Mouse (Mus musculus) central nervous system, embryonic 18 days (tissue): ENCODE results near the gene Krtap4-8. TPM values are rescaled to one million over a fixed set of nuclear protein-coding genes. Genes with fewer than 3 reads are reported as not detected.

Experiments used
- polyA plus RNA-seq: library from polyadenylated mRNA; depleted of rRNA; stranded (reverse); fragments of >200 nt; gene quantifications from 2 replicates; pipeline ENCODE4 v1.2.3, GENCODE M21; 2012; rRNA removed

Gene Krtap4-8
- not detected in 2 replicates for polyA plus RNA-seq

GRCm38 (mm10) chr11:99780604-99781003 is at the start of gene Krtap4-8:
Gene Krtap4-8 (minus strand): TSS chr11:99780704.

GRCm38 (mm10) chr11:99815566-99815965 is 35.1 kb upstream of the Krtap4-8 start, which contains the start of gene Gm11564:
Gene Gm11564 (minus strand): TSS chr11:99815666.

GRCm38 (mm10) chr11:99809792-99810191 is 29.3 kb upstream of the Krtap4-8 start, which contains the start of gene Krtap4-13:
Gene Krtap4-13 (minus strand): TSS chr11:99809892.

GRCm38 (mm10) chr11:99804346-99804745 is 23.8 kb upstream of the Krtap4-8 start, which contains the start of gene Gm11554:
Gene Gm11554 (minus strand): TSS chr11:99804446.

GRCm38 (mm10) chr11:99798832-99799231 is 18.3 kb upstream of the Krtap4-8 start, which contains the start of gene Gm11569:
Gene Gm11569 (minus strand): TSS chr11:99798932.

GRCm38 (mm10) chr11:99793367-99793766 is 12.9 kb upstream of the Krtap4-8 start, which contains the start of gene Gm11596:
Gene Gm11596 (minus strand): TSS chr11:99793467.

GRCm38 (mm10) chr11:99784900-99785299 is 4.4 kb upstream of the Krtap4-8 start, which contains the start of gene Krtap4-9:
Gene Krtap4-9 (plus strand): TSS chr11:99785200.

GRCm38 (mm10) chr11:99772813-99773212 is 7.7 kb downstream of the Krtap4-8 start, which contains the start of gene Gm11595:
Gene Gm11595 (minus strand): TSS chr11:99772913.

GRCm38 (mm10) chr11:99734190-99734589 is 46.3 kb downstream of the Krtap4-8 start, which contains the start of gene Gm14180:
Gene Gm14180 (minus strand): TSS chr11:99734290.

Other genes starting within 250 kb of the Krtap4-8 start
- not detected in 2 replicates for gene Krt40, start 237.5 kb downstream of the Krtap4-8 start, polyA plus RNA-seq
- not detected in 2 replicates for gene Krtap3-3, start 229.8 kb downstream of the Krtap4-8 start, polyA plus RNA-seq
- not detected in 2 replicates for gene Krtap3-2, start 223.9 kb downstream of the Krtap4-8 start, polyA plus RNA-seq
- gene Gm11939, start 221.2 kb downstream of the Krtap4-8 start, polyA plus RNA-seq, result not detected in 2 replicates
- not detected in 2 replicates for gene Krtap3-1, start 214.1 kb downstream of the Krtap4-8 start, polyA plus RNA-seq
- gene Krtap1-5, start 199.7 kb downstream of the Krtap4-8 start, polyA plus RNA-seq, result not detected in 2 replicates
- gene Krtap1-4, start 197.1 kb downstream of the Krtap4-8 start, polyA plus RNA-seq, result not detected in 2 replicates
- not detected in 2 replicates for gene Krtap1-3, start 189.4 kb downstream of the Krtap4-8 start, polyA plus RNA-seq
- gene Krtap9-3, start 182.6 kb downstream of the Krtap4-8 start, polyA plus RNA-seq, result not detected in 2 replicates
- not detected in 2 replicates for gene Gm11938, start 177.4 kb downstream of the Krtap4-8 start, polyA plus RNA-seq
- not detected in 2 replicates for gene Gm11937, start 170.5 kb downstream of the Krtap4-8 start, polyA plus RNA-seq
- not detected in 2 replicates for gene Krtap2-4, start 165.9 kb downstream of the Krtap4-8 start, polyA plus RNA-seq
- gene Gm11562, start 160.3 kb downstream of the Krtap4-8 start, polyA plus RNA-seq, result not detected in 2 replicates
- gene Krtap4-1, start 152.5 kb downstream of the Krtap4-8 start, polyA plus RNA-seq, result not detected in 2 replicates
- not detected in 2 replicates for gene Krtap4-2, start 145.6 kb downstream of the Krtap4-8 start, polyA plus RNA-seq
- not detected in 2 replicates for gene Krtap4-7, start 136.6 kb downstream of the Krtap4-8 start, polyA plus RNA-seq
- not detected in 2 replicates for gene Gm11555, start 130.5 kb downstream of the Krtap4-8 start, polyA plus RNA-seq
- not detected in 2 replicates for gene Gm11563, start 121.7 kb downstream of the Krtap4-8 start, polyA plus RNA-seq
- gene Krtap4-6, start 114.7 kb downstream of the Krtap4-8 start, polyA plus RNA-seq, result not detected in 2 replicates
- gene Gm14190, start 90.0 kb downstream of the Krtap4-8 start, polyA plus RNA-seq, result not detected in 2 replicates
- gene Gm14180, start 46.4 kb downstream of the Krtap4-8 start, polyA plus RNA-seq, result not detected in 2 replicates
- not detected in 2 replicates for gene Gm11595, start 7.8 kb downstream of the Krtap4-8 start, polyA plus RNA-seq
- not detected in 2 replicates for gene Krtap4-9, start 4.5 kb upstream of the Krtap4-8 start, polyA plus RNA-seq
- not detected in 2 replicates for gene Gm11596, start 12.8 kb upstream of the Krtap4-8 start, polyA plus RNA-seq
- gene Gm11569, start 18.2 kb upstream of the Krtap4-8 start, polyA plus RNA-seq, result 0.07 TPM in 1 of 2 replicates, not detected in the other
- gene Gm11554, start 23.7 kb upstream of the Krtap4-8 start, polyA plus RNA-seq, result not detected in 2 replicates
- not detected in 2 replicates for gene Krtap4-13, start 29.2 kb upstream of the Krtap4-8 start, polyA plus RNA-seq
- not detected in 2 replicates for gene Gm11564, start 35.0 kb upstream of the Krtap4-8 start, polyA plus RNA-seq
- gene 2300003K06Rik, start 57.4 kb upstream of the Krtap4-8 start, polyA plus RNA-seq, result not detected in 2 replicates
- gene Krtap4-16, start 70.9 kb upstream of the Krtap4-8 start, polyA plus RNA-seq, result not detected in 2 replicates
- not detected in 2 replicates for gene Gm11568, start 77.2 kb upstream of the Krtap4-8 start, polyA plus RNA-seq
- not detected in 2 replicates for gene Gm11559, start 83.8 kb upstream of the Krtap4-8 start, polyA plus RNA-seq
- not detected in 2 replicates for gene Krtap9-1, start 92.7 kb upstream of the Krtap4-8 start, polyA plus RNA-seq
- not detected in 2 replicates for gene Gm11567, start 98.5 kb upstream of the Krtap4-8 start, polyA plus RNA-seq
- gene Krtap31-1, start 127.2 kb upstream of the Krtap4-8 start, polyA plus RNA-seq, result 0.13 TPM in 1 of 2 replicates, not detected in the other
- gene Gm11565, start 134.0 kb upstream of the Krtap4-8 start, polyA plus RNA-seq, result not detected in 2 replicates
- gene Krtap31-2, start 155.6 kb upstream of the Krtap4-8 start, polyA plus RNA-seq, result not detected in 2 replicates
- not detected in 2 replicates for gene Krtap9-5, start 167.8 kb upstream of the Krtap4-8 start, polyA plus RNA-seq
- gene Krtap29-1, start 198.3 kb upstream of the Krtap4-8 start, polyA plus RNA-seq, result not detected in 2 replicates
- not detected in 2 replicates for gene Krtap16-1, start 205.9 kb upstream of the Krtap4-8 start, polyA plus RNA-seq
- 0.52 and 0.53 TPM in 2 replicates for gene Krtap17-1, start 213.3 kb upstream of the Krtap4-8 start, polyA plus RNA-seq
- gene Krt33a, start 235.5 kb upstream of the Krtap4-8 start, polyA plus RNA-seq, result 0.04 TPM in 1 of 2 replicates, not detected in the other
- 0.11 TPM in 1 of 2 replicates, not detected in the other for gene Krt33b, start 249.2 kb upstream of the Krtap4-8 start, polyA plus RNA-seq